Mouse (Mus musculus): ENCODE results near the gene Sppl3.

Sppl3 gene

GRCm38 (mm10) chr5:115032620-115033019 lies 21.7 kb downstream of the Sppl3 start:
- DNase-seq (ENCODE audit: extremely low spot score, low read depth, low spot score) = no peak

GRCm38 (mm10) chr5:115035217-115035616 lies 24.3 kb downstream of the Sppl3 start:
- no peak for DNase-seq (ENCODE audit: extremely low spot score, low read depth, low spot score)

GRCm38 (mm10) chr5:115037099-115037498 lies 26.2 kb downstream of the Sppl3 start:
- DNase-seq (ENCODE audit: extremely low spot score, low read depth, low spot score) = no peak

- no peak for DNase-seq (ENCODE audit: extremely low spot score, low read depth, low spot score)
These were observed 29.8 kb downstream of the Sppl3 start for GRCm38 (mm10) chr5:115040756-115041155.

- no peak for DNase-seq (ENCODE audit: extremely low spot score, low read depth, low spot score)
These were observed 32.7 kb downstream of the Sppl3 start for GRCm38 (mm10) chr5:115043626-115044025.

GRCm38 (mm10) chr5:115045146-115045677 lies 34.3 kb downstream of the Sppl3 start:
- DNase-seq (ENCODE audit: extremely low spot score, low read depth, low spot score) = no peak

- DNase-seq (ENCODE audit: extremely low spot score, low read depth, low spot score) = no peak
These were observed 38.8 kb downstream of the Sppl3 start for GRCm38 (mm10) chr5:115049692-115050091.

- no peak for DNase-seq (ENCODE audit: extremely low spot score, low read depth, low spot score)
These were observed 39.8 kb downstream of the Sppl3 start for GRCm38 (mm10) chr5:115050776-115051175.

GRCm38 (mm10) chr5:115052546-115052945 lies 41.6 kb downstream of the Sppl3 start:
- DNase-seq (ENCODE audit: extremely low spot score, low read depth, low spot score) = no peak

- DNase-seq (ENCODE audit: extremely low spot score, low read depth, low spot score) = no peak
These were observed 43.0 kb downstream of the Sppl3 start for GRCm38 (mm10) chr5:115053791-115054396.

- DNase-seq (ENCODE audit: extremely low spot score, low read depth, low spot score) = no peak
These were observed 44.5 kb downstream of the Sppl3 start for GRCm38 (mm10) chr5:115055418-115055817.

GRCm38 (mm10) chr5:115057153-115057552 lies 46.2 kb downstream of the Sppl3 start:
- DNase-seq (ENCODE audit: extremely low spot score, low read depth, low spot score) = no peak

- DNase-seq (ENCODE audit: extremely low spot score, low read depth, low spot score) = no peak
These were observed 47.8 kb downstream of the Sppl3 start for GRCm38 (mm10) chr5:115058584-115059297.

- no peak for DNase-seq (ENCODE audit: extremely low spot score, low read depth, low spot score)
These were observed 49.2 kb downstream of the Sppl3 start for GRCm38 (mm10) chr5:115060067-115060695.

GRCm38 (mm10) chr5:115060977-115061376 lies 50.0 kb downstream of the Sppl3 start:
- DNase-seq (ENCODE audit: extremely low spot score, low read depth, low spot score) = no peak

- no peak for DNase-seq (ENCODE audit: extremely low spot score, low read depth, low spot score)
These were observed 51.6 kb downstream of the Sppl3 start for GRCm38 (mm10) chr5:115062566-115062965.

GRCm38 (mm10) chr5:115063391-115063790 lies 52.5 kb downstream of the Sppl3 start:
- DNase-seq (ENCODE audit: extremely low spot score, low read depth, low spot score) = no peak

GRCm38 (mm10) chr5:115066245-115066644 lies 55.3 kb downstream of the Sppl3 start:
- DNase-seq (ENCODE audit: extremely low spot score, low read depth, low spot score) = no peak

GRCm38 (mm10) chr5:115068671-115069421 lies 57.9 kb downstream of the Sppl3 start:
- no peak for DNase-seq (ENCODE audit: extremely low spot score, low read depth, low spot score)

GRCm38 (mm10) chr5:115069611-115070010 lies 58.7 kb downstream of the Sppl3 start:
- DNase-seq (ENCODE audit: extremely low spot score, low read depth, low spot score) = no peak

GRCm38 (mm10) chr5:115070457-115070856 lies 59.5 kb downstream of the Sppl3 start:
- no peak for DNase-seq (ENCODE audit: extremely low spot score, low read depth, low spot score)
